Mouse (Mus musculus) MEL (cell line): Measurements from ENCODE around the gene Ltc4s. TPM values are rescaled to one million over a fixed set of nuclear protein-coding genes. Genes with fewer than 3 reads are reported as not detected.

Source experiments
- DNase-seq: peaks from one replicate; pipeline ENCODE4 v3.0.0; 2011; ENCODE audit warnings: low read depth, low spot score
- H3K27ac ChIP-seq: 2 replicates; pipeline ENCODE4 v1.5.1; 2012; ENCODE audit warnings: low read depth, mild to moderate bottlenecking, control low read depth, low read length, moderate library complexity; ENCODE audit not compliant: control insufficient read depth
- H3K27me3 ChIP-seq, 2 experiments: fragments of 150-350 bp in 1 of 2; sonication (generic) in 1 of 2; 2 replicates each; pipeline ENCODE4 v1.6.1; 2012; ENCODE audit warnings: low read length in 2 of 2, mild to moderate bottlenecking in 2 of 2, improper control_type of control experiment in 1 of 2, moderate library complexity in 1 of 2; ENCODE audit not compliant: insufficient read depth in 2 of 2, control insufficient read depth in 1 of 2
- H3K36me3 ChIP-seq, 2 experiments: 2 replicates each; pipeline ENCODE4 v1.6.1; 2012 to 2014; ENCODE audit warnings: low read length in 2 of 2, improper control_type of control experiment in 1 of 2, inconsistent platforms in 1 of 2, mild to moderate bottlenecking in 1 of 2; ENCODE audit not compliant: insufficient read depth in 2 of 2, control insufficient read depth in 1 of 2
- H3K4me1 ChIP-seq, 2 experiments: fragments of 150-350 bp in 1 of 2; sonication (generic) in 1 of 2; 2 replicates each; pipeline ENCODE4 v1.6.1; 2012; ENCODE audit warnings: low read length in 2 of 2, improper control_type of control experiment in 1 of 2, mild to moderate bottlenecking in 1 of 2; ENCODE audit not compliant: insufficient read depth in 2 of 2, control insufficient read depth in 1 of 2
- H3K4me3 ChIP-seq, 2 experiments: fragments of 150-350 bp in 1 of 2; sonication (generic) in 1 of 2; 2 replicates each; pipeline ENCODE4 v1.5.1; 2012; ENCODE audit warnings: low read depth in 2 of 2, low read length in 2 of 2, mild to moderate bottlenecking in 2 of 2, moderate library complexity in 2 of 2, control low read depth in 1 of 2, improper control_type of control experiment in 1 of 2; ENCODE audit not compliant: control insufficient read depth in 1 of 2, insufficient read depth in 1 of 2
- H3K79me2 ChIP-seq: 2 replicates; pipeline ENCODE4 v1.6.1; 2012; ENCODE audit warnings: mild to moderate bottlenecking, low read length, moderate library complexity; ENCODE audit not compliant: control insufficient read depth, poor library complexity, insufficient read depth
- H3K9ac ChIP-seq: 2 replicates; pipeline ENCODE4 v1.6.1; 2012; ENCODE audit warnings: low read depth, mild to moderate bottlenecking, control low read depth, low read length, moderate library complexity; ENCODE audit not compliant: control insufficient read depth, poor library complexity, severe bottlenecking
- H3K9me3 ChIP-seq: fragments of 150-350 bp; sonication (generic); replicated peaks from 2 replicates; pipeline ENCODE4 v1.6.1; 2012; ENCODE audit warnings: mild to moderate bottlenecking, low read length, improper control_type of control experiment, moderate library complexity; ENCODE audit not compliant: insufficient read depth
- CHD2 ChIP-seq: IDR thresholded peaks from 2 replicates; pipeline ENCODE4 v1.6.1; 2011; ENCODE audit warnings: low read length, improper control_type of control experiment
- EP300 ChIP-seq, 2 experiments: IDR thresholded peaks; 2 replicates each; pipeline ENCODE4 v1.6.1; 2011; ENCODE audit warnings: improper control_type of control experiment in 2 of 2, low read length in 2 of 2, low read depth in 1 of 2, mild to moderate bottlenecking in 1 of 2
- ETS1 ChIP-seq: IDR thresholded peaks from 2 replicates; pipeline ENCODE4 v1.6.1; 2012; ENCODE audit warnings: low read depth, mild to moderate bottlenecking, inconsistent platforms, low read length, improper control_type of control experiment, moderate library complexity
- JUND ChIP-seq: IDR thresholded peaks from 2 replicates; pipeline ENCODE4 v1.6.1; 2011; ENCODE audit warnings: low read depth, mild to moderate bottlenecking, improper control_type of control experiment, low read length
- MAFK ChIP-seq: IDR thresholded peaks from 2 replicates; pipeline ENCODE4 v1.6.1; 2011; ENCODE audit warnings: low read depth, mild to moderate bottlenecking, low read length, improper control_type of control experiment, borderline replicate concordance
- MAX ChIP-seq: IDR thresholded peaks from 2 replicates; pipeline ENCODE4 v1.6.1; 2011; ENCODE audit warnings: low read length, improper control_type of control experiment
- MAZ ChIP-seq: IDR thresholded peaks from 2 replicates; pipeline ENCODE4 v1.6.1; 2012; ENCODE audit warnings: low read depth, mild to moderate bottlenecking, inconsistent platforms, low read length, improper control_type of control experiment
- MEF2A ChIP-seq: IDR thresholded peaks from 2 replicates; pipeline ENCODE4 v1.6.1; 2014; ENCODE audit warnings: low read depth, mild to moderate bottlenecking, inconsistent platforms, low read length, improper control_type of control experiment; ENCODE audit not compliant: poor library complexity, insufficient replicate concordance, severe bottlenecking; ENCODE audit errors: extremely low read depth
- MXI1 ChIP-seq: IDR thresholded peaks from 2 replicates; pipeline ENCODE4 v1.6.1; 2011; ENCODE audit warnings: mild to moderate bottlenecking, low read depth, low read length, improper control_type of control experiment
- MYB ChIP-seq: IDR thresholded peaks from 2 replicates; pipeline ENCODE4 v1.6.1; 2011; ENCODE audit warnings: mild to moderate bottlenecking, low read depth, low read length, improper control_type of control experiment
- MYC ChIP-seq: IDR thresholded peaks from 2 replicates; pipeline ENCODE4 v1.6.1; 2011; ENCODE audit warnings: low read depth, mild to moderate bottlenecking, low read length, improper control_type of control experiment, moderate library complexity
- POLR2A ChIP-seq, 2 experiments: IDR thresholded peaks; 2 replicates each; pipeline ENCODE4 v1.6.1; 2011 to 2012; ENCODE audit warnings: low read length in 2 of 2, mild to moderate bottlenecking in 2 of 2, control low read depth in 1 of 2, improper control_type of control experiment in 1 of 2, low read depth in 1 of 2, moderate library complexity in 1 of 2; ENCODE audit not compliant: control insufficient read depth in 1 of 2, insufficient read depth in 1 of 2, poor library complexity in 1 of 2
- RAD21 ChIP-seq: IDR thresholded peaks from 2 replicates; pipeline ENCODE4 v1.6.1; 2011; ENCODE audit warnings: mild to moderate bottlenecking, low read depth, low read length, improper control_type of control experiment
- SIN3A ChIP-seq: IDR thresholded peaks from 2 replicates; pipeline ENCODE4 v1.6.1; 2012; ENCODE audit warnings: low read length, improper control_type of control experiment, inconsistent platforms
- TAL1 ChIP-seq: IDR thresholded peaks from 2 replicates; pipeline ENCODE4 v1.6.1; 2012; ENCODE audit warnings: mild to moderate bottlenecking, inconsistent platforms, low read length, moderate library complexity, mixed read lengths
- TCF12 ChIP-seq: IDR thresholded peaks from 2 replicates; pipeline ENCODE4 v1.6.1; 2014; ENCODE audit warnings: low read depth, mild to moderate bottlenecking, inconsistent platforms, low read length, improper control_type of control experiment, moderate library complexity
- UBTF ChIP-seq: IDR thresholded peaks from 2 replicates; pipeline ENCODE4 v1.6.1; 2012; ENCODE audit warnings: low read depth, mild to moderate bottlenecking, inconsistent platforms, low read length, improper control_type of control experiment, moderate library complexity, borderline replicate concordance; ENCODE audit not compliant: insufficient read depth
- USF1 ChIP-seq: IDR thresholded peaks from 2 replicates; pipeline ENCODE4 v1.6.1; 2014; ENCODE audit warnings: low read depth, mild to moderate bottlenecking, inconsistent platforms, low read length, improper control_type of control experiment, moderate library complexity
- USF2 ChIP-seq, 2 experiments: IDR thresholded peaks; 2 replicates each; pipeline ENCODE4 v1.6.1; 2011 to 2012; ENCODE audit warnings: improper control_type of control experiment in 2 of 2, low read length in 2 of 2, borderline replicate concordance in 1 of 2, inconsistent platforms in 1 of 2, low read depth in 1 of 2, mild to moderate bottlenecking in 1 of 2; ENCODE audit not compliant: insufficient read depth in 1 of 2
- ZKSCAN1 ChIP-seq: IDR thresholded peaks from 2 replicates; pipeline ENCODE4 v1.6.1; 2012; ENCODE audit warnings: low read depth, mild to moderate bottlenecking, inconsistent platforms, low read length, improper control_type of control experiment, moderate library complexity
- ZNF384 ChIP-seq: IDR thresholded peaks from 2 replicates; pipeline ENCODE4 v1.6.1; 2012; ENCODE audit warnings: low read depth, mild to moderate bottlenecking, inconsistent platforms, low read length, improper control_type of control experiment
- polyA plus RNA-seq, 2 experiments: library from polyadenylated mRNA; stranded (reverse) in 1 of 2; unstranded in 1 of 2; fragments of >175 nt in 1 of 2; fragments of >200 nt in 1 of 2; gene quantifications; 2 replicates each; pipeline versions ENCODE4 v1.2.1 to v1.2.4; 2012; ENCODE audit warnings: low replicate concordance in 2 of 2, low read depth in 1 of 2; ENCODE audit not compliant: insufficient read length in 2 of 2, insufficient read depth in 1 of 2, missing spikeins in 1 of 2
- total RNA-seq: library from RNA; depleted of rRNA; stranded (reverse); fragments of 300-350 nt; gene quantifications from 2 replicates; pipeline ENCODE4 v1.2.3, GENCODE M21; 2012

The Ltc4s gene
- total and polyA plus RNA-seq, 3 experiments, result 3.1 to 3.4 TPM; not detected in 1

- TF ChIP-seq MYC (peak; percentile 72; the same call in 1 of the 2 replicates), MXI1 (no peak; the same call in none of the 2 replicates), EP300 (IDR thresholded peaks at IDR 0.05; ENCODE audit: low read depth in 1 of 2, low read length in 2 of 2) (peak in 1 of 2 experiments; percentile 31; a peak in 1 of 4 replicates), USF1 (no peak), RAD21 (no peak), USF2 (IDR thresholded peaks at IDR 0.05; ENCODE audit: borderline replicate concordance in 1 of 2, insufficient read depth in 1 of 2, low read depth in 1 of 2, low read length in 2 of 2) (no peak), ETS1 (peak; percentile 70), UBTF (peak; percentile 75; the same call in 1 of the 2 replicates), ZNF384 (no peak), SIN3A (peak; percentile 98), TAL1 (no peak), ZKSCAN1 (no peak)
Measured at GRCm38 (mm10) chr11:50210101-50210504, 28.3 kb downstream of the Ltc4s start (continued).

GRCm38 (mm10) chr11:50208039-50208438, 30.4 kb downstream of the Ltc4s start:
- Histone ChIP-seq H3K79me2 (peaks cover 31% of the 10 kb centered on the region), H3K36me3 (peaks cover 24 to 25% of the 10 kb centered on the region in 2 experiments), H3K27ac (no peak overlapping the region), H3K9me3 (no peaks in the 10 kb centered on the region), H3K4me1 (peaks cover 12 to 29% of the 10 kb centered on the region in 2 experiments), H3K9ac (no peak overlapping the region), H3K27me3 (no peaks in the 10 kb centered on the region), H3K4me3 (no peak overlapping the region)
- TF ChIP-seq MEF2A (no peak), RAD21 (no peak), POLR2A (IDR thresholded peaks at IDR 0.05; ENCODE audit: control insufficient read depth in 1 of 2, insufficient read depth in 1 of 2, low read depth in 1 of 2, low read length in 2 of 2, poor library complexity in 1 of 2) (no peak), JUND (no peak), MAX (no peak), MAZ (no peak)
- TF ChIP-seq, all 39 proteins: peak for 0
- DNase-seq, result no peak

DNA sequence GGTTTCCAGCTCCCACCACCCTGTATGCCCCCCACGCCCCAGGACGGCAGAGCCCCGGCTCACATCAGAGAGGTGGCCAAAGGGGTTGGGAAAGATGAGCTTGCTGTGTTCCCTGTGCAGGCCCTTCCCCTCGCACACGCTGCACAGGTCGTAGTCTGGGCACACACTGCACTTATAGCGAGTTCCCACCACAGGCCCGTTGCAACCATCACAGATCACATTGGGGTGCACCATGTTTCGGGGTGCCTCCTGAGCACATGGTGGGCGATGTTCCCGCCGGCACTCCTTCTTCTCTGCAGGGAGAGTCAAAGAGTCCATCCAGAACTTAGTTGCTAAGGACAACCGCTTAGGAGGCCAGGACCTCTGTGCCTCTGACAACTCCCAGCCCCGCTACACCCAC, 31.1 kb downstream of the Ltc4s start:
- Histone ChIP-seq H3K79me2 (peaks cover 31% of the 10 kb centered on the region), H3K27ac (no peak overlapping the region), H3K4me3 (no peak overlapping the region), H3K27me3 (no peaks in the 10 kb centered on the region), H3K9ac (no peak overlapping the region), H3K36me3 (peaks cover 21 to 26% of the 10 kb centered on the region in 2 experiments), H3K9me3 (no peaks in the 10 kb centered on the region), H3K4me1 (peaks cover 12 to 22% of the 10 kb centered on the region in 2 experiments)
- TF ChIP-seq TCF12, result no peak
- TF ChIP-seq CHD2, result no peak
- no peak for TF ChIP-seq MYC
- no peak for TF ChIP-seq MYB
- TF ChIP-seq MAX, result no peak
- TF ChIP-seq MAFK, result no peak
- no peak for DNase-seq
